24 mouse cellular contexts compared by ENCODE assay signal in genomic region chr1:87797702-87798101, GRCm38 (mm10).
"Had no signal": no experiment of that assay in that cellular context is flagged by ENCODE, and none has a peak within 500 bp of the region (broad histone marks: within the 10 kb centered on the region; RNA-seq: fewer than 3 reads in every experiment).

No protein-coding gene starts in this region.

- H3K4me3 ChIP-seq: gastrocnemius, adult 2 months; heart, embryonic 10.5 days; heart, embryonic 12.5 days; hindbrain, embryonic 10.5 days; hindbrain, embryonic 12.5 days; intestine, embryonic 15.5 days; left cerebral cortex, adult 2 months; limb, embryonic 13.5 days; limb, embryonic 15.5 days; liver, embryonic 12.5 days had no signal

- DNase-seq: gastrocnemius, adult 2 months; gastrocnemius, postnatal 10 days; gastrocnemius, postnatal 25 days; heart, adult 18-20 months; heart, postnatal 10 days; heart, postnatal 4 days; kidney, adult 18-20 months; kidney, adult 8-10 months; kidney, postnatal 10 days; kidney, postnatal 25 days; kidney, postnatal 4 days; left cerebral cortex, postnatal 4 days; lung, adult 18-20 months had no signal

- H3K27ac ChIP-seq: gastrocnemius, adult 2 months; heart, embryonic 10.5 days; hindbrain, embryonic 10.5 days; hindbrain, embryonic 12.5 days; hindbrain, embryonic 14.5 days; intestine, embryonic 15.5 days; limb, embryonic 13.5 days; limb, embryonic 15.5 days; liver, embryonic 12.5 days; liver, embryonic 14.5 days had no signal
